Mouse (Mus musculus) liver, embryonic 16.5 days (tissue): ENCODE measurements around the gene Marco. TPM values are rescaled to one million over a fixed set of nuclear protein-coding genes. Genes with fewer than 3 reads are reported as not detected.

Source experiments
- ATAC-seq: fragments of 200-750 bp; cut with Nextera tagmentation; 2 replicates; pipeline ENCODE4 v1.8.0; 2017; ENCODE audit warnings: low read depth, mild to moderate bottlenecking, moderate number of reproducible peaks, moderate library complexity
- H3K27ac ChIP-seq: fragments of 300-500 bp; sonication (generic); 2 replicates; pipeline ENCODE4 v1.5.1; 2014; ENCODE audit warnings: mild to moderate bottlenecking, low read length
- H3K27me3 ChIP-seq: fragments of 300-500 bp; sonication (generic); 2 replicates; pipeline ENCODE4 v1.6.1; 2014; ENCODE audit warnings: low read depth, low read length, mixed read lengths; ENCODE audit not compliant: control insufficient read depth, insufficient read depth
- H3K36me3 ChIP-seq: fragments of 300-500 bp; sonication (generic); 2 replicates; pipeline ENCODE4 v1.6.1; 2014; ENCODE audit warnings: mild to moderate bottlenecking; ENCODE audit not compliant: control insufficient read depth, insufficient read depth
- H3K4me1 ChIP-seq: fragments of 300-500 bp; sonication (generic); 2 replicates; pipeline ENCODE4 v1.6.1; 2014; ENCODE audit warnings: low read depth, low read length, mixed read lengths; ENCODE audit not compliant: control insufficient read depth
- H3K4me2 ChIP-seq: fragments of 300-500 bp; sonication (generic); 2 replicates; pipeline ENCODE4 v1.6.1; 2014; ENCODE audit warnings: low read depth, low read length, mixed read lengths
- H3K4me3 ChIP-seq: fragments of 300-500 bp; sonication (generic); 2 replicates; pipeline ENCODE4 v1.5.1; 2014; ENCODE audit warnings: low read depth, mild to moderate bottlenecking, low read length
- H3K9ac ChIP-seq: fragments of 300-500 bp; sonication (generic); 2 replicates; pipeline ENCODE4 v1.6.1; 2014; ENCODE audit warnings: low read depth, low read length
- H3K9me3 ChIP-seq: fragments of 300-500 bp; sonication (generic); replicated peaks from 2 replicates; pipeline ENCODE4 v1.6.1; 2016; ENCODE audit warnings: low read length; ENCODE audit not compliant: control insufficient read depth
- WGBS: fragments of 180-500 bp; shearing (Covaris S2); extraction: QIAGEN DNeasy Blood & Tissue Kit; methylation state at CpG from one replicate; pipeline ENCODE4 v1.1.7; 2014; ENCODE audit not compliant: insufficient replicate concordance; 5-methylcytosine and 5-hydroxymethylcytosine counted together
- polyA plus RNA-seq: library from polyadenylated mRNA; unstranded; fragments of >200 nt; fragmentation: Nextera tagmentation; extraction: Ambion mirVana; gene quantifications from 2 replicates; pipeline ENCODE4 v1.2.1, GENCODE M21; 2015

Marco gene
- 45.2 and 50.8 TPM in 2 replicates for polyA plus RNA-seq

DNA sequence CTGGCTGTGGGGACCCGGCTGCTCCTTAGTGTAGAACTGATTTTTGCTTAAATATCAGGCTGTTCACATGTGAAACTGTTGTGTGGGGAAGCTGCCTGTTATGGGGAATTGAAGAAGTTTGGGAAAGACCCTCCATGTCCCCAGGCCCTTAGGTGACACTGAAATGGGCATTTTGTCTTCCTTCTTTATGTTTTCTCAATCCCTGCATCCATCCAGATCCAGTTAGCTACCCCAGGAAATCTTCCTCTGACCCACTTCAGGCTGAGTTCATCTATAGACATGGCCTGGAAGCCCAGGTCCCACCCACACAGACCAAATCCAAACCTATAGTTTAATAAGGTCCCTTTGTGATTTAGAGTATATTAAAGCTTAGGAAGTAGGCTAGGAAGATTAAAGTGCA is at the start of gene Marco:
Gene Marco (minus strand): TSS at position 101 of the 400 bp plus-strand sequence.
- Histone ChIP-seq H3K4me2 (no peak within 1 kb of the TSS), H3K27me3 (no peaks in the 10 kb centered on the region), H3K4me3 (no peak within 1 kb of the TSS), H3K36me3 (no peaks in the 10 kb centered on the region), H3K27ac (no peak within 1 kb of the TSS), H3K9me3 (no peaks in the 10 kb centered on the region), H3K9ac (no peak within 1 kb of the TSS), H3K4me1 (no peaks in the 10 kb centered on the region)
- 20% methylated on average over 1 of the region's 1 CpGs for WGBS
- no peak for ATAC-seq

DNA sequence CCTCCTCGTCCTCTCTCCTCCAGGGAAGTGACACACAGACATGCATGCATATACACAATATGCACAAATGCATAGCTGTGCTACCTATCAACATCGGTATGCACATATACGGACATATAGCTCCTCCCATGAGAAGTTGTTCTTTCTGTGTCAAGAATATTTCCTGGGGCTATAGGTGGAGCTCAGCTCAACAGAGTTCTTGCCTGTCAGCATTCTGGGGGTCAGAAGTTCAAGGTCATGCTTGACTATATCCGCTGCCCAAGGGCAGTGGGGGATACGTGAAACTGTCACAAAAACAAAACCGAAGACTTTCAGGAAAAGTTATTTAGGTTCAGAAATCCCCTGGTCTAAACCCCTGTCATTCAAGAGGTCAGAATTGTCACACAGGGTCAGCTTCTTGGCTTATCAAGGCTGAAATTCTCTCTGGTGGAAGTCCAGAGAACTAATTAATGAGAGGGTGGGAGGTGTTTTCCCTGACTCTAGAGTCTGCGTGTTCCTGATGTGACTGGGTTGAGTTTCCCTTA is 34.7 kb upstream of the Marco start:
- no peaks in the 10 kb centered on the region for H3K36me3 ChIP-seq
- no peak for ATAC-seq
- H3K27ac ChIP-seq, result no peak overlapping the region
- H3K4me2 ChIP-seq, result no peak overlapping the region
- H3K27me3 ChIP-seq, result no peaks in the 10 kb centered on the region
- WGBS, result 52% methylated on average over 7 of the region's 7 CpGs
- no peaks in the 10 kb centered on the region for H3K9me3 ChIP-seq
- H3K4me3 ChIP-seq, result no peak overlapping the region
- no peak overlapping the region for H3K9ac ChIP-seq
- H3K4me1 ChIP-seq, result no peaks in the 10 kb centered on the region

DNA sequence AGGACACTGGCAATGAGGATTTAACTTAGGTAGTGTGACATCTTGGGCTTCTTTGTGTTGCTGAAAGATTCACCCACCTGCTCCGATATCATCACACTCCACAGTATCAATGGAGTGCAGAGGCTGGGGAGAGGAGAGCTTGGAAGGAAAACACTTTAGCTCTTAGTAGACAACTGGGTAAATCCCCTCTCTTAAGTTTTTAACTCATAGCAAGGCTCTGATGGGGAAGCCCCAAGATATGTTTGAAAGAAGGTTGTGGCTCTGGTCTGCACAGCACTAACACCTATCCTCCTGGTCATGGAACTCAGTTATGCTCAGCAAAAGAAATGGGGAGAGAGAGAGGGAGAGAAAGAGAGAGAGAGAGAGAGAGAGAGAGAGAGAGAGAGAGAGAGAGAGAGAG is 32.2 kb upstream of the Marco start:
- no peak overlapping the region for H3K27ac ChIP-seq
- H3K27me3 ChIP-seq, result no peaks in the 10 kb centered on the region
- H3K4me1 ChIP-seq, result no peaks in the 10 kb centered on the region
- WGBS, result 52% methylated on average over 1 of the region's 1 CpGs
- H3K4me2 ChIP-seq, result no peak overlapping the region
- no peak overlapping the region for H3K4me3 ChIP-seq
- H3K36me3 ChIP-seq, result no peaks in the 10 kb centered on the region
- no peaks in the 10 kb centered on the region for H3K9me3 ChIP-seq
- no peak for ATAC-seq
- H3K9ac ChIP-seq, result no peak overlapping the region

DNA sequence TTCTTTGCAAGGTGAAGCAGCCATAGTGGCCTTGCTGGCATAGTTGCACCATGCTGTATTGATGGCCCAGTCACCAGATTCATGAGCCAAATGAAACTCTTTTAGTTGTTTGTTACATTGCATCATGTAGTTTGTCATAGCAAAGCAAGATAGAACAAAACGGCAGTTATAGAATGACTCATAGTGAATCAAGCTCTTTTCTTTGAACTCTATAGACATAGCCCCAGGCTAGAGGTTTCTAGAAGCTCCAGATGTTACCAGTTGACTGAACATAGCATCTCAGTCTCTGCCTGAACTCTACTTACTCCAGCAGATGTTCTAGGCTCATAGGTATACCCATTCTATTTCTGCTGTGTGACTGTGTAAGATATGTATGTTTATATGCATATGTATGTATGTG is 31.1 kb upstream of the Marco start:
- ATAC-seq, result no peak

DNA sequence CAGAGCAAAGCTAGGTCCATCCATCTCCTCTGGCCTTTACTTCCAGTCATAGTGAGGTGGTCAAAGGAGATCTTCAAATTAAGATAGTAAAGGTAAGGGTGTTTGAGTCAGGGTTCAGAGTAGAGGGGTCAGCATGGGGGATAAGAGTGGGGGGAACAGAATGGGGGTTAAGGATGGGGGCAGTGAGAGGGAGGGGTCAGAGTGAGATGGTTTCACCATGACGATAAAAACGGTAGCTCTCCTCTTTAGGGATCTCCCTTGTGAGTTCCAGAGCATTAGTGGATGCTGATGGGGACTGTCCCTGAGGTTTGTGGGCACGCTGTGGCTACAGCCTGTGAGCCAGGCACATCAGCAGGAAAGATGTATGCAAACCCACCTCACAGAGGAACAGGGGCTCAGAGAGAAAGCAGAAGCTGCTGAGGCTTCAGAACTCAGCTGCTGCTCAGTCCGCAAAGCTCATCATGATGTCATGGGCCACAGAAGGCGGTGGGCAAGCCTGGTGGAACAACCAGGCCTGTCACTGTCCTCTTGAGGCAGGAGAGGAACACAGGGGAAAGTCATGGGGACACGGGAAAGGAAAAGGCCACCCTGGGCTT is 27.6 kb upstream of the Marco start:
- ATAC-seq, result no peak
- Histone ChIP-seq H3K27ac (no peak overlapping the region), H3K4me1 (no peaks in the 10 kb centered on the region), H3K9ac (no peak overlapping the region), H3K4me3 (no peak overlapping the region), H3K27me3 (no peaks in the 10 kb centered on the region), H3K36me3 (no peaks in the 10 kb centered on the region), H3K4me2 (no peak overlapping the region), H3K9me3 (no peaks in the 10 kb centered on the region)
- WGBS, result 13% methylated on average over 6 of the region's 6 CpGs

More for the DNA sequence above, 31.1 kb upstream of the Marco start:
- Histone ChIP-seq H3K27ac (no peak overlapping the region), H3K4me2 (no peak overlapping the region), H3K27me3 (no peaks in the 10 kb centered on the region), H3K4me1 (no peaks in the 10 kb centered on the region), H3K4me3 (no peak overlapping the region), H3K9me3 (no peaks in the 10 kb centered on the region), H3K9ac (no peak overlapping the region), H3K36me3 (no peaks in the 10 kb centered on the region)
- 64% methylated on average over 1 of the region's 1 CpGs for WGBS

DNA sequence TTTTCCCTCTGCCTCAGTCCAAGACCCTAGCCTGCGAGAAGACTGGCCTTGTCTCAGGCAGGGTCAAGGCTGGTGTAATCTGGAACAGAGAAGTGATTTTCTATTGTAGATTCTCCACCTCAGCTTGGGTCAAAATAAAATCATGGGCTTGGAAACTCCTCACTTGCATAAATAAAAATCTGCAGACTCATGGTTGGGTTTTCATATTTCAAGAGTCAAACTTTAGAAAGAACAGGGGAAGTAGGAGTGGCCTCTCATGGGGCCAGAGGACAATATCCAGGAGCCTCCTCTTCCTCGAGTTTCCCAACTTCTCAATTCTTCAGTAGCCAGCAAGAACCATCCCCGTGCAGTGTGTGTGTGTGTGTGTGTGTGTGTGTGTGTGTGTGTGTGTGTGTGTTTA is 26.9 kb upstream of the Marco start:
- no peak overlapping the region for H3K4me3 ChIP-seq
- H3K27me3 ChIP-seq, result no peaks in the 10 kb centered on the region
- WGBS, result 29% methylated on average over 3 of the region's 3 CpGs
- H3K9me3 ChIP-seq, result no peaks in the 10 kb centered on the region
- H3K36me3 ChIP-seq, result no peaks in the 10 kb centered on the region
- no peak overlapping the region for H3K4me2 ChIP-seq
- no peaks in the 10 kb centered on the region for H3K4me1 ChIP-seq
- no peak for ATAC-seq
- H3K9ac ChIP-seq, result no peak overlapping the region
- no peak overlapping the region for H3K27ac ChIP-seq

DNA sequence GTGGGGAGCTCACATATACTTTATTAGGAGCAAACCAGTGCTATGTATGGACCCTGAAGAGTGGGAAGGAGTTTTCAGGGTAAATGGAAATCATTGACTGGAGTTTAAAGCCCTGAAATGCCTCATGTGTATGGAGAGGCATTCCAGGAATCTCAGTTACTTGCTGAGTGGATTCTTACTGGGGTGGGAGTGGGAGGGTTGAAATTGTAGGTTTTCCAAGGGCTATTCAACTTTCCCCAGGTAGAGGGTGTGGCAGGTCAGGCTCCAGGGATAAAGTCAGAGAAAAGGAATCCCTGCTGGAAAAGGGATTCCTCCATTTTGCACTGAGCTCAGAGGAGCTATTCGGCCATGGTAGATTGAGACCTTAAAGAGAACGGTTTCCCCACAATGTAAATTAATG is 25.1 kb upstream of the Marco start:
- Histone ChIP-seq H3K4me3 (no peak overlapping the region), H3K9ac (no peak overlapping the region), H3K27ac (no peak overlapping the region), H3K9me3 (no peaks in the 10 kb centered on the region), H3K4me1 (no peaks in the 10 kb centered on the region), H3K36me3 (no peaks in the 10 kb centered on the region), H3K4me2 (no peak overlapping the region), H3K27me3 (no peaks in the 10 kb centered on the region)
- 68% methylated on average over 2 of the region's 2 CpGs for WGBS
- ATAC-seq, result no peak

DNA sequence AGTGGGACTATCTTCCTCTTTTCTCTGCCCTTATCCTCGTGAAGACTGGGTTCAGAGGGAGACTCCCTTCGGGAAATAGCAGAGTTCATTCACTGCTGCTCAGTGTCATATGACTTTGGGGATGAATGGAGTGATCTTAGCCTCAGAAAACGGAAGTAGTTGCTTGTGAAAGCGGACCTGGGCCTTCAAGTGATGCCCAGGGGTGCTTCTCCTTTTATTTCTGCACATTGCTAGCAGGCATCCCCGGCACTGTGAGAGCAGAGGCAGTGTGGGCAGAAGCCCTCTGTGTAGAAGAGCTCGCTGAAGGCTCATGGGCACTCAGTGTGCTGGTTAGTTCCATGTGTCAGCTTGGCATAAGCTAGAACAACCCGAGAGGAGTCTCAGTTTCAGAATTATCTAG is 12.8 kb upstream of the Marco start:
- Histone ChIP-seq H3K27me3 (no peaks in the 10 kb centered on the region), H3K36me3 (no peaks in the 10 kb centered on the region), H3K4me3 (no peak overlapping the region), H3K9me3 (no peaks in the 10 kb centered on the region), H3K27ac (no peak overlapping the region), H3K4me2 (no peak overlapping the region), H3K4me1 (no peaks in the 10 kb centered on the region), H3K9ac (no peak overlapping the region)
- ATAC-seq, result no peak
- 40% methylated on average over 7 of the region's 7 CpGs for WGBS

DNA sequence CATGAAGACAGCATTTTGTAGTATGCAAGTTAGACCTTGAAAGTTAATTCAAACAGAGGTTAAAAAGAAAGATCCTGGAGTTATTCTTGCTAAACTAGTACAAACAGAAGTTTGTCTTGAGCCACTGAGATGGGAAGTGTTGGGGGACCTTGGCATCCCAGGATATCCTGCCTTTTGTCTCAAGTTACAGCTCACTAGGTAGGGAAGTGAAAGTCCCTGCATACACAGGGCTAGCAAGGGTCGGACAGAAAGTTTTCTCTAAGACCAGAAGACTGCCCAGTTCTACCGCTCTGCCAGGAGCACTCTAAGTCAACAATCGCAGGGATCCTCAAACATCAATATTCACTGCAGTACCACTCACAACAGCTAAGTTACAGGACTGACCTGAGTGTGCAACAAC is 5.5 kb upstream of the Marco start:
- H3K27ac ChIP-seq, result no peak overlapping the region
- WGBS, result 40% methylated on average over 3 of the region's 3 CpGs
- H3K9me3 ChIP-seq, result no peaks in the 10 kb centered on the region
- no peaks in the 10 kb centered on the region for H3K36me3 ChIP-seq
- no peaks in the 10 kb centered on the region for H3K4me1 ChIP-seq
- no peaks in the 10 kb centered on the region for H3K27me3 ChIP-seq
- H3K9ac ChIP-seq, result no peak overlapping the region
- no peak for ATAC-seq
- H3K4me2 ChIP-seq, result no peak overlapping the region
- H3K4me3 ChIP-seq, result no peak overlapping the region
